Mouse (Mus musculus): Measurements from ENCODE around the gene Nccrp1. TPM values are rescaled to one million over a fixed set of nuclear protein-coding genes. Genes with fewer than 3 reads are reported as not detected.
"Not testable (repeated sequence)": the region's sequence is repeated elsewhere in the genome, so short reads cannot be mapped to it uniquely, and the experiment has no call there.

Nccrp1 gene
- polyA plus RNA-seq, 1 experiment from 2014 or later = 4.6 TPM

GRCm38 (mm10) chr7:28509121-28509520 lies 37.9 kb downstream of the Nccrp1 start:
- ATAC-seq (ENCODE audit: insufficient number of reproducible peaks, low FRiP score, low TSS enrichment, low read depth) = not testable (repeated sequence)
- WGBS = 68% methylated on average over 2 of the region's 2 CpGs

DNA sequence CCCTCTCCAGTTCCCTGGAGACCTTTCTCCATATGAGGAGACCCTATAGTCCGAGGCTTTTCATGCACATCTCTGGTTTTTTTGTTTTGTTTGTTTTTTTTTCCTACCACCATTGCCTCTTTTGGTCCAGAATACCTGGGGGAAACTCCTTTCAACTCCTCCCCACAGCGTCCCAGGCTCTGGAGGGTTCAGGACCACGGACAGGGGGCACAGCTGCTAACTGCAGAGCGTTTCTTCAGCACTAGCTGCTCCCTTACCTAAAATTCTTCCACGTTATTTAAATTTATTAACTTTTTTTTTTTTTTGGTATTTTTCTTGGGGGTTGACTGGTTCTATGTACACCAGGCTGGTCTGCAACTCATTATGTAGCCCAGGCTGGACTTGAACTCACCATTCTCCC lies 41.5 kb downstream of the Nccrp1 start:
- Histone ChIP-seq H3K9ac (no peak overlapping the region), H3K4me3 (replicated peaks) (no peak overlapping the region), H3K27me3 (no peaks in the 10 kb centered on the region), H3K4me2 (replicated peaks) (no peak overlapping the region), H3K9me3 (replicated peaks) (0 out of 2 replicates have a peak, but pooled peaks cover 5% of the 10 kb centered on the region), H3K27ac (replicated peaks) (no peak overlapping the region), H3K36me3 (no peaks in the 10 kb centered on the region), H3K4me1 (no peaks in the 10 kb centered on the region)
- WGBS = under 1% methylated on average over 5 of the region's 5 CpGs
- ATAC-seq (ENCODE audit: insufficient number of reproducible peaks, low FRiP score, low TSS enrichment, low read depth) = no peak

More at GRCm38 (mm10) chr7:28509121-28509520, 37.9 kb downstream of the Nccrp1 start:
- H3K4me2 ChIP-seq (replicated peaks); H3K9me3 ChIP-seq (replicated peaks); H3K27me3 ChIP-seq; H3K27ac ChIP-seq (replicated peaks); H3K9ac ChIP-seq; H3K4me3 ChIP-seq (replicated peaks); H3K36me3 ChIP-seq; H3K4me1 ChIP-seq: not testable (repeated sequence)

GRCm38 (mm10) chr7:28495426-28495825 lies 51.6 kb downstream of the Nccrp1 start:
- no peak for ATAC-seq (ENCODE audit: insufficient number of reproducible peaks, low FRiP score, low TSS enrichment, low read depth)
- WGBS = 82% methylated on average over 11 of the region's 11 CpGs
- H3K4me2 ChIP-seq (replicated peaks) = no peak overlapping the region

More at GRCm38 (mm10) chr7:28495426-28495825, 51.6 kb downstream of the Nccrp1 start:
- no peaks in the 10 kb centered on the region for H3K9me3 ChIP-seq (replicated peaks)
- no peak overlapping the region for H3K27ac ChIP-seq (replicated peaks)
- H3K9ac ChIP-seq = no peak overlapping the region
- no peak overlapping the region for H3K4me3 ChIP-seq (replicated peaks)
- H3K4me1 ChIP-seq = 0 out of 2 replicates have a peak, but pooled peaks cover 5% of the 10 kb centered on the region
- H3K27me3 ChIP-seq = no peaks in the 10 kb centered on the region
- no peaks in the 10 kb centered on the region for H3K36me3 ChIP-seq

Small RNA genes lying within 50 kb of the gene (microRNA-seq; reads per million reads assigned to microRNA genes)
- gene Mir7049 (ENCODE audit: borderline number of aligned reads) = not detected

Other genes starting within 250 kb of the Nccrp1 start
- gene Dll3, start 245.0 kb downstream of the Nccrp1 start, polyA plus RNA-seq (2015; fragmentation: Nextera tagmentation; extraction: Ambion mirVana) = 2.0 and 2.4 TPM in 2 replicates
- 125 and 128 TPM in 2 replicates for gene Timm50, start 235.2 kb downstream of the Nccrp1 start, polyA plus RNA-seq (2015; fragmentation: Nextera tagmentation; extraction: Ambion mirVana)
- 93.3 and 98.8 TPM in 2 replicates for gene Supt5, start 208.5 kb downstream of the Nccrp1 start, polyA plus RNA-seq (2015; fragmentation: Nextera tagmentation; extraction: Ambion mirVana)
- gene Rps16, start 196.6 kb downstream of the Nccrp1 start, polyA plus RNA-seq (2015; fragmentation: Nextera tagmentation; extraction: Ambion mirVana) = 1,000 and 1,004 TPM in 2 replicates
- gene Plekhg2, start 174.7 kb downstream of the Nccrp1 start, polyA plus RNA-seq (2015; fragmentation: Nextera tagmentation; extraction: Ambion mirVana) = 66.8 and 76.1 TPM in 2 replicates
- 20.2 and 23.5 TPM in 2 replicates for gene Zfp36, start 167.0 kb downstream of the Nccrp1 start, polyA plus RNA-seq (2015; fragmentation: Nextera tagmentation; extraction: Ambion mirVana)
- gene Med29, start 154.5 kb downstream of the Nccrp1 start, polyA plus RNA-seq (2015; fragmentation: Nextera tagmentation; extraction: Ambion mirVana) = 47.7 and 52.1 TPM in 2 replicates
- 78.9 and 84.9 TPM in 2 replicates for gene Paf1, start 154.3 kb downstream of the Nccrp1 start, polyA plus RNA-seq (2015; fragmentation: Nextera tagmentation; extraction: Ambion mirVana)
- gene Gmfg, start 109.8 kb downstream of the Nccrp1 start, polyA plus RNA-seq (2015; fragmentation: Nextera tagmentation; extraction: Ambion mirVana) = 16.8 and 18.1 TPM in 2 replicates
- gene Lrfn1, start 95.3 kb downstream of the Nccrp1 start, polyA plus RNA-seq (2015; fragmentation: Nextera tagmentation; extraction: Ambion mirVana) = 4.8 and 5.3 TPM in 2 replicates
- gene Ifnl2, start 36.8 kb downstream of the Nccrp1 start, polyA plus RNA-seq (2015; fragmentation: Nextera tagmentation; extraction: Ambion mirVana) = not detected in 2 replicates
- gene Ifnl3, start 24.4 kb downstream of the Nccrp1 start, polyA plus RNA-seq (2015; fragmentation: Nextera tagmentation; extraction: Ambion mirVana) = not detected in 2 replicates
- gene Sycn, start 6.4 kb downstream of the Nccrp1 start, polyA plus RNA-seq (2015; fragmentation: Nextera tagmentation; extraction: Ambion mirVana) = not detected in 2 replicates
- gene Samd4b, start 50.9 kb upstream of the Nccrp1 start, polyA plus RNA-seq (2015; fragmentation: Nextera tagmentation; extraction: Ambion mirVana) = 32.8 and 34.1 TPM in 2 replicates
- gene Pak4, start 50.9 kb upstream of the Nccrp1 start, polyA plus RNA-seq (2015; fragmentation: Nextera tagmentation; extraction: Ambion mirVana) = 37.4 and 39.3 TPM in 2 replicates
- 1.3 and 1.9 TPM in 2 replicates for gene Acp7, start 84.1 kb upstream of the Nccrp1 start, polyA plus RNA-seq (2015; fragmentation: Nextera tagmentation; extraction: Ambion mirVana)
- 8.8 and 9.1 TPM in 2 replicates for gene Fbxo27, start 145.6 kb upstream of the Nccrp1 start, polyA plus RNA-seq (2015; fragmentation: Nextera tagmentation; extraction: Ambion mirVana)
- gene Fbxo17, start 169.6 kb upstream of the Nccrp1 start, polyA plus RNA-seq (2015; fragmentation: Nextera tagmentation; extraction: Ambion mirVana) = 29.1 and 32.3 TPM in 2 replicates
- gene Mrps12, start 194.6 kb upstream of the Nccrp1 start, polyA plus RNA-seq (2015; fragmentation: Nextera tagmentation; extraction: Ambion mirVana) = 122 and 124 TPM in 2 replicates
- gene Sars2, start 194.7 kb upstream of the Nccrp1 start, polyA plus RNA-seq (2015; fragmentation: Nextera tagmentation; extraction: Ambion mirVana) = 21.9 and 25.3 TPM in 2 replicates
- 128 and 230 TPM in 2 replicates for gene Ccer2, start 208.9 kb upstream of the Nccrp1 start, polyA plus RNA-seq (2015; fragmentation: Nextera tagmentation; extraction: Ambion mirVana)
- 85.3 and 89.4 TPM in 2 replicates for gene Sirt2, start 219.5 kb upstream of the Nccrp1 start, polyA plus RNA-seq (2015; fragmentation: Nextera tagmentation; extraction: Ambion mirVana)
- 42.8 and 47.1 TPM in 2 replicates for gene Nfkbib, start 220.3 kb upstream of the Nccrp1 start, polyA plus RNA-seq (2015; fragmentation: Nextera tagmentation; extraction: Ambion mirVana)
- gene Rinl, start 241.7 kb upstream of the Nccrp1 start, polyA plus RNA-seq (2015; fragmentation: Nextera tagmentation; extraction: Ambion mirVana) = 3.8 and 4.7 TPM in 2 replicates